Mouse (Mus musculus) cerebellum, adult 2 months (tissue): ENCODE data around the gene Med27. TPM values are rescaled to one million over a fixed set of nuclear protein-coding genes. Genes with fewer than 3 reads are reported as not detected.

ENCODE experiments used
- DNase-seq, 2 experiments: peaks; one replicate each; pipeline ENCODE4 v3.0.0; 2021
- H3K27ac ChIP-seq: fragments of 200-500 bp; 2 replicates; pipeline ENCODE4 v1.5.1; 2012; ENCODE audit warnings: low read length, control low read depth, inconsistent platforms; ENCODE audit not compliant: insufficient read depth
- H3K27me3 ChIP-seq: fragments of 200-500 bp; 2 replicates; pipeline ENCODE4 v1.6.1; 2012; ENCODE audit warnings: inconsistent platforms, mild to moderate bottlenecking, low read length, moderate library complexity; ENCODE audit not compliant: control insufficient read depth, insufficient read depth
- H3K4me1 ChIP-seq: fragments of 200-500 bp; 2 replicates; pipeline ENCODE4 v1.6.1; 2011; ENCODE audit warnings: low read length; ENCODE audit not compliant: control insufficient read depth, insufficient read depth
- H3K4me3 ChIP-seq: fragments of 200-500 bp; replicated peaks from 2 replicates; pipeline ENCODE3; 2011; ENCODE audit warnings: mild to moderate bottlenecking, low read depth, low read length, control low read depth; ENCODE audit not compliant: insufficient read depth
- CTCF ChIP-seq: fragments of 200-500 bp; IDR thresholded peaks from 2 replicates; pipeline ENCODE4 v1.5.1; 2011; ENCODE audit warnings: low read depth, mild to moderate bottlenecking, control low read depth, low read length, moderate library complexity, borderline replicate concordance; ENCODE audit not compliant: insufficient read depth
- POLR2A ChIP-seq: fragments of 200-500 bp; IDR thresholded peaks from 2 replicates; pipeline ENCODE4 v1.6.1; 2011; ENCODE audit warnings: low read length, control low read depth, borderline replicate concordance; ENCODE audit not compliant: insufficient read depth
- WGBS: fragments of 180-500 bp; shearing (Covaris S2); methylation state at CpG from one replicate; pipeline ENCODE4 v1.1.7; 2018; 5-methylcytosine and 5-hydroxymethylcytosine counted together
- polyA plus RNA-seq: library from polyadenylated mRNA; depleted of rRNA; stranded (reverse); fragments of >200 nt; gene quantifications from 2 replicates; pipeline ENCODE4 v1.2.3, GENCODE M21; 2012

The Med27 gene
- polyA plus RNA-seq, 1 experiment, result 45.3 TPM

- Histone ChIP-seq H3K27ac (no peak overlapping the region), H3K4me3 (no peak overlapping the region), H3K27me3 (no peaks in the 10 kb centered on the region), H3K4me1 (peaks cover 19% of the 10 kb centered on the region)
- DNase-seq, result no peak
- no peak for TF ChIP-seq CTCF
- no peak for TF ChIP-seq POLR2A
- 47% methylated on average over 7 of the region's 7 CpGs for WGBS
These were observed 64.3 kb downstream of the Med27 start for GRCm38 (mm10) chr2:29410884-29411283.

- Histone ChIP-seq H3K27ac (no peak overlapping the region), H3K4me3 (no peak overlapping the region), H3K27me3 (no peaks in the 10 kb centered on the region), H3K4me1 (peaks cover 31% of the 10 kb centered on the region)
- TF ChIP-seq POLR2A, result no peak
- no peak for TF ChIP-seq CTCF
- WGBS, result 56% methylated on average over 3 of the region's 3 CpGs
- no peak for DNase-seq
These were observed 65.8 kb downstream of the Med27 start for GRCm38 (mm10) chr2:29412458-29412857.

GRCm38 (mm10) chr2:29413259-29413993, 66.8 kb downstream of the Med27 start:
- DNase-seq, result no peak
- no peak overlapping the region for H3K27ac ChIP-seq
- no peak overlapping the region for H3K4me3 ChIP-seq
- H3K27me3 ChIP-seq, result no peaks in the 10 kb centered on the region
- peaks cover 31% of the 10 kb centered on the region for H3K4me1 ChIP-seq
- 82% methylated on average over 13 of the region's 13 CpGs for WGBS
- TF ChIP-seq POLR2A, result no peak
- TF ChIP-seq CTCF, result no peak

GRCm38 (mm10) chr2:29414852-29415473, 68.3 kb downstream of the Med27 start:
- peaks cover 31% of the 10 kb centered on the region for H3K4me1 ChIP-seq
- H3K4me3 ChIP-seq, result no peak overlapping the region
- H3K27me3 ChIP-seq, result no peaks in the 10 kb centered on the region
- H3K27ac ChIP-seq, result no peak overlapping the region
- peak in 1 of 2 experiments; percentile 68 for DNase-seq
- no peak for TF ChIP-seq POLR2A
- no peak for TF ChIP-seq CTCF
- 18% methylated on average over 7 of the region's 7 CpGs for WGBS

- WGBS, result 88% methylated on average over 6 of the region's 6 CpGs
- peaks cover 29% of the 10 kb centered on the region for H3K4me1 ChIP-seq
- H3K27me3 ChIP-seq, result no peaks in the 10 kb centered on the region
- no peak for TF ChIP-seq POLR2A
- TF ChIP-seq CTCF, result no peak
- no peak overlapping the region for H3K4me3 ChIP-seq
- no peak overlapping the region for H3K27ac ChIP-seq
- no peak for DNase-seq
These were observed 71.9 kb downstream of the Med27 start for GRCm38 (mm10) chr2:29418498-29418897.

GRCm38 (mm10) chr2:29419434-29419833, 72.8 kb downstream of the Med27 start:
- no peak for DNase-seq
- no peaks in the 10 kb centered on the region for H3K27me3 ChIP-seq

GRCm38 (mm10) chr2:29419946-29420345, 73.3 kb downstream of the Med27 start:
- Histone ChIP-seq H3K4me1 (peaks cover 21% of the 10 kb centered on the region), H3K27ac (no peak overlapping the region), H3K27me3 (no peaks in the 10 kb centered on the region), H3K4me3 (no peak overlapping the region)
- WGBS, result 87% methylated on average over 5 of the region's 5 CpGs
- TF ChIP-seq POLR2A, result no peak
- TF ChIP-seq CTCF, result no peak
- DNase-seq, result no peak

More at GRCm38 (mm10) chr2:29419434-29419833, 72.8 kb downstream of the Med27 start:
- Histone ChIP-seq H3K27ac (no peak overlapping the region), H3K4me3 (no peak overlapping the region), H3K4me1 (peaks cover 27% of the 10 kb centered on the region)
- WGBS, result 70% methylated on average over 5 of the region's 5 CpGs
- TF ChIP-seq POLR2A (no peak), CTCF (no peak)

- WGBS, result 79% methylated on average over 10 of the region's 10 CpGs
- Histone ChIP-seq H3K4me1 (peaks cover 10% of the 10 kb centered on the region), H3K27ac (no peak overlapping the region), H3K4me3 (no peak overlapping the region), H3K27me3 (no peaks in the 10 kb centered on the region)
- DNase-seq, result no peak
- TF ChIP-seq POLR2A (no peak), CTCF (no peak)
These were observed 75.7 kb downstream of the Med27 start for GRCm38 (mm10) chr2:29422126-29422840.
